Mouse (Mus musculus): ENCODE results near the gene Gm42421.

DNA sequence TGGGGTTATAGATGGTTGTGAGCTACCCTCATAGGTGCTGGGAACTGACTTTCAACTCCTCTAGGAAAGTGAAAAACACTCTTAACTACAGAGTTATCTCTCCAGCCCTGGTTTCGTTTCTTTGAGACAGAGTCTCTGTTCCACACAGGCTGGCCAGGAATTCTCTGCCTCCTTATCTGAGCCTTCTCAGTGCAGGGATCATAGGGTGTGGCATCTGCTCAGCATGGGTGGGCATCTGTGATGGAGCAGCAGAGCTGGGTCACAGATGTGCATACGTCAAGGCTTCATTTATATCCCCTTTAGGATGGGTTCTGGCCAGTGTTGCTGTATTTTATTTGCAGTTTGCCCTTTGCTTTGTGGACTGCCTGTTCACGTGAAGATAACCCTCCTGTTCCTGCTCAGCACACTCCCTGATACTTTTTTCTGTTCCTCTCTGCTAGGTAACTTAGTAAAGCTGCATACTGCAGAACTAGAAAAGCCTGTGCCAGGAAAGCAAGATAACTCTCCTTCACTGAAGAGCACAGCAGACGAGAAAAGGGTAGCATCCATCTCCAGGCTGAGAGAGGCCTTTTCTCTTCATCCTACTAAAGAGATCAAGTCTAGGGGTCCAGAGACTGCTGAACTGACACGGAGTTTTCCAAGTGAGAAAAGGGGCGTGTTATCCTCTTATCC is 3.1 kb upstream of the Gm42421 start:
- TF ChIP-seq CTCF (IDR thresholded peaks at IDR 0.05; ENCODE audit: borderline replicate concordance, insufficient read depth, low read length) (no peak), POLR2A (IDR thresholded peaks at IDR 0.05; ENCODE audit: low read depth, low read length) (no peak)
